Mouse (Mus musculus) left cerebral cortex, adult 11 months (tissue): ENCODE results near the gene Cep112.

Source experiments
- DNase-seq: peaks from one replicate; pipeline ENCODE4 v3.0.0; 2022; ENCODE audit warnings: low spot score

Cep112 gene

GRCm38 (mm10) chr11:108909396-108910195 lies 484.6 kb downstream of the Cep112 start:
- DNase-seq: no peak
